Mouse (Mus musculus) retina, postnatal 7 days (tissue): Measurements from ENCODE around the gene Ipo11.
"Not testable (repeated sequence)": the region's sequence is repeated elsewhere in the genome, so short reads cannot be mapped to it uniquely, and the experiment has no call there.

ENCODE experiments used
- DNase-seq: peaks from one replicate; pipeline ENCODE4 v3.0.0-alpha.2; 2012; ENCODE audit warnings: low read depth, low spot score

Gene Ipo11

GRCm38 (mm10) chr13:106905154-106905553 is 31.6 kb downstream of the Ipo11 start:
- not testable (repeated sequence) for DNase-seq

GRCm38 (mm10) chr13:106904637-106905036 is 32.1 kb downstream of the Ipo11 start:
- DNase-seq: no peak

GRCm38 (mm10) chr13:106894284-106894683 is 42.5 kb downstream of the Ipo11 start:
- no peak for DNase-seq

- no peak for DNase-seq
These were observed 43.1 kb downstream of the Ipo11 start for GRCm38 (mm10) chr13:106893701-106894100.

GRCm38 (mm10) chr13:106893196-106893595 is 43.6 kb downstream of the Ipo11 start:
- no peak for DNase-seq

GRCm38 (mm10) chr13:106887364-106887763 is 49.4 kb downstream of the Ipo11 start:
- no peak for DNase-seq

GRCm38 (mm10) chr13:106884249-106884648 is 52.5 kb downstream of the Ipo11 start:
- DNase-seq: no peak

GRCm38 (mm10) chr13:106876278-106876677 is 60.5 kb downstream of the Ipo11 start:
- DNase-seq: no peak

- no peak for DNase-seq
These were observed 71.2 kb downstream of the Ipo11 start for GRCm38 (mm10) chr13:106865547-106865946.

- DNase-seq: no peak
These were observed 78.0 kb downstream of the Ipo11 start for GRCm38 (mm10) chr13:106858779-106859178.

GRCm38 (mm10) chr13:106856556-106856955 is 80.2 kb downstream of the Ipo11 start:
- DNase-seq: no peak

GRCm38 (mm10) chr13:106847534-106847933 is 89.2 kb downstream of the Ipo11 start:
- no peak for DNase-seq

- DNase-seq: no peak
These were observed 91.8 kb downstream of the Ipo11 start for GRCm38 (mm10) chr13:106844928-106845327.

GRCm38 (mm10) chr13:106842542-106842941 is 94.2 kb downstream of the Ipo11 start:
- no peak for DNase-seq

GRCm38 (mm10) chr13:106838778-106839177 is 98.0 kb downstream of the Ipo11 start:
- DNase-seq: no peak

GRCm38 (mm10) chr13:106836527-106836879 is 100.3 kb downstream of the Ipo11 start:
- DNase-seq: no peak

GRCm38 (mm10) chr13:106835844-106836526 is 100.8 kb downstream of the Ipo11 start:
- no peak for DNase-seq

- DNase-seq: no peak
These were observed 106.7 kb downstream of the Ipo11 start for GRCm38 (mm10) chr13:106830029-106830428.

- no peak for DNase-seq
These were observed 107.3 kb downstream of the Ipo11 start for GRCm38 (mm10) chr13:106829327-106829997.

- DNase-seq: no peak
These were observed 111.1 kb downstream of the Ipo11 start for GRCm38 (mm10) chr13:106825618-106826017.

GRCm38 (mm10) chr13:106823875-106824191 is 112.9 kb downstream of the Ipo11 start:
- no peak for DNase-seq

- no peak for DNase-seq
These were observed 113.5 kb downstream of the Ipo11 start for GRCm38 (mm10) chr13:106823121-106823874.

GRCm38 (mm10) chr13:106820149-106820548 is 116.6 kb downstream of the Ipo11 start:
- DNase-seq: no peak
